Mouse (Mus musculus) CH12.LX (cell line): ENCODE data around the gene Hdlbp.
A peak's percentile ranks its signal among the peaks of the same experiment; 100 is the strongest.

ENCODE experiments used
- BHLHE40 ChIP-seq: IDR thresholded peaks from 2 replicates; pipeline ENCODE4 v1.6.1; 2011; ENCODE audit warnings: mild to moderate bottlenecking, low read depth, low read length, improper control_type of control experiment
- CHD2 ChIP-seq: IDR thresholded peaks from 2 replicates; pipeline ENCODE4 v1.6.1; 2011; ENCODE audit warnings: low read length, improper control_type of control experiment
- CTCF ChIP-seq, 2 experiments: IDR thresholded peaks in 1 of 2; conservative IDR thresholded peaks in 1 of 2; 2 replicates each; pipeline ENCODE4 v1.5.1; 2011 to 2012; ENCODE audit warnings: low read depth in 2 of 2, low read length in 2 of 2, improper control_type of control experiment in 1 of 2, inconsistent platforms in 1 of 2, mild to moderate bottlenecking in 1 of 2, moderate library complexity in 1 of 2
- EP300 ChIP-seq: IDR thresholded peaks from 2 replicates; pipeline ENCODE4 v1.6.1; 2011; ENCODE audit warnings: low read length, improper control_type of control experiment
- KAT2A ChIP-seq: IDR thresholded peaks from 2 replicates; pipeline ENCODE4 v1.6.1; 2012; ENCODE audit warnings: low read length, improper control_type of control experiment, inconsistent platforms; ENCODE audit not compliant: insufficient replicate concordance
- MAFK ChIP-seq: IDR thresholded peaks from 2 replicates; pipeline ENCODE4 v1.6.1; 2011; ENCODE audit warnings: low read length, improper control_type of control experiment; ENCODE audit not compliant: insufficient replicate concordance
- MYC ChIP-seq: IDR thresholded peaks from 2 replicates; pipeline ENCODE4 v1.6.1; 2011; ENCODE audit warnings: low read depth, mild to moderate bottlenecking, improper control_type of control experiment, low read length
- NELFE ChIP-seq: IDR thresholded peaks from 2 replicates; pipeline ENCODE4 v1.6.1; 2011; ENCODE audit warnings: low read depth, low read length, improper control_type of control experiment
- POLR2A ChIP-seq: IDR thresholded peaks from 2 replicates; pipeline ENCODE4 v1.6.1; 2011; ENCODE audit warnings: low read depth, mild to moderate bottlenecking, improper control_type of control experiment, low read length
- RAD21 ChIP-seq: IDR thresholded peaks from 2 replicates; pipeline ENCODE4 v1.6.1; 2011; ENCODE audit warnings: low read depth, mild to moderate bottlenecking, low read length, improper control_type of control experiment, moderate library complexity
- TBP ChIP-seq: conservative IDR thresholded peaks from 2 replicates; pipeline ENCODE4 v1.6.1; 2011; ENCODE audit warnings: low read depth, low read length, improper control_type of control experiment
- TCF12 ChIP-seq: IDR thresholded peaks from 2 replicates; pipeline ENCODE4 v1.6.1; 2014; ENCODE audit warnings: low read depth, mild to moderate bottlenecking, inconsistent platforms, low read length, improper control_type of control experiment
- ZMIZ1 ChIP-seq: IDR thresholded peaks from 2 replicates; pipeline ENCODE4 v1.6.1; 2012; ENCODE audit warnings: low read depth, mild to moderate bottlenecking, inconsistent platforms, low read length, improper control_type of control experiment

- TF ChIP-seq POLR2A (peak; percentile 55), CTCF (conservative IDR thresholded peaks at IDR 0.05 in 1 of 2, IDR thresholded peaks at IDR 0.05 in 1 of 2; ENCODE audit: low read depth in 2 of 2, low read length in 2 of 2) (no peak), ZMIZ1 (no peak), MAFK (no peak), TCF12 (peak; percentile 54; the same call in 1 of the 2 replicates), RAD21 (no peak; the same call in 1 of the 2 replicates), MYC (peak; percentile 95), BHLHE40 (peak; percentile 98), TBP (no peak), EP300 (peak; percentile 57), NELFE (peak; percentile 49; the same call in 1 of the 2 replicates), KAT2A (no peak), CHD2 (no peak)
Observed at GRCm38 (mm10) chr1:93401191-93402052, 77.2 kb downstream of the Hdlbp start.
